Mouse (Mus musculus) heart, postnatal 0 days (tissue): ENCODE measurements at regions not wholly inside any gene's neighbourhood (a gene's known extent, or its start where the extent isn't known, plus 50 kb on each side); places are given as distances from the start of the nearest gene placed in this dataset.

Experiments used
- ATAC-seq: fragments of 200-750 bp; cut with Nextera tagmentation; 2 replicates; pipeline ENCODE4 v1.8.0; 2017; ENCODE audit warnings: low read depth, moderate number of reproducible peaks, moderate library complexity; ENCODE audit not compliant: insufficient read depth
- DNase-seq: peaks from one replicate; pipeline ENCODE4 v3.0.0-alpha.2; 2016; ENCODE audit warnings: low spot score
- H3K27ac ChIP-seq: fragments of 300-500 bp; sonication (generic); 2 replicates; pipeline ENCODE4 v1.5.1; 2014; ENCODE audit warnings: low read depth, mild to moderate bottlenecking
- H3K27me3 ChIP-seq: fragments of 300-500 bp; sonication (generic); 2 replicates; pipeline ENCODE4 v1.6.1; 2014; ENCODE audit warnings: low read length, mixed read lengths; ENCODE audit not compliant: control insufficient read depth, insufficient read depth
- H3K36me3 ChIP-seq: fragments of 300-500 bp; sonication (generic); replicated peaks from 2 replicates; pipeline ENCODE4 v1.6.1; 2014; ENCODE audit warnings: low read length, mixed read lengths; ENCODE audit not compliant: control insufficient read depth, insufficient read depth
- H3K4me1 ChIP-seq: fragments of 300-500 bp; sonication (generic); 2 replicates; pipeline ENCODE4 v1.6.1; 2014; ENCODE audit warnings: antibody characterized with exemption; ENCODE audit not compliant: control insufficient read depth, insufficient read depth
- H3K4me2 ChIP-seq: fragments of 300-500 bp; sonication (generic); 2 replicates; pipeline ENCODE4 v1.6.1; 2014; ENCODE audit warnings: low read depth, mild to moderate bottlenecking, low read length, moderate library complexity
- H3K4me3 ChIP-seq: fragments of 300-500 bp; sonication (generic); 2 replicates; pipeline ENCODE4 v1.5.1; 2014; ENCODE audit warnings: low read depth, low read length
- H3K9ac ChIP-seq: fragments of 300-500 bp; sonication (generic); replicated peaks from 2 replicates; pipeline ENCODE4 v1.6.1; 2014; ENCODE audit warnings: low read depth, low read length, mixed read lengths
- H3K9me3 ChIP-seq: fragments of 300-500 bp; sonication (generic); replicated peaks from 2 replicates; pipeline ENCODE4 v1.6.1; 2016; ENCODE audit warnings: low read length; ENCODE audit not compliant: control insufficient read depth
- CTCF ChIP-seq: IDR thresholded peaks from 2 replicates; pipeline ENCODE4 v1.5.1; 2016; ENCODE audit warnings: antibody characterized with exemption, control low read depth, low read depth
- EP300 ChIP-seq: IDR thresholded peaks from 2 replicates; pipeline ENCODE4 v1.6.1; 2016; ENCODE audit warnings: antibody characterized with exemption, low read depth
- WGBS: fragments of 180-500 bp; shearing (Covaris S2); extraction: QIAGEN DNeasy Blood & Tissue Kit; methylation state at CpG from one replicate; pipeline ENCODE4 v1.1.7; 2014; 5-methylcytosine and 5-hydroxymethylcytosine counted together

- H3K36me3 ChIP-seq = no peaks in the 10 kb centered on the region
- DNase-seq = no peak
- no peak overlapping the region for H3K4me2 ChIP-seq
- H3K9ac ChIP-seq = no peak overlapping the region
- 60% methylated on average over 2 of the region's 2 CpGs for WGBS
- no peak for TF ChIP-seq CTCF
- no peak for TF ChIP-seq EP300
- ATAC-seq = no peak
- no peaks in the 10 kb centered on the region for H3K9me3 ChIP-seq
- H3K27me3 ChIP-seq = no peaks in the 10 kb centered on the region
- H3K27ac ChIP-seq = no peak overlapping the region
- H3K4me3 ChIP-seq = no peak overlapping the region
- H3K4me1 ChIP-seq = peaks cover 11% of the 10 kb centered on the region
Measured at GRCm38 (mm10) chr3:107821952-107822351, 55.1 kb upstream of the Eps8l3 start.

- DNase-seq (no peak), ATAC-seq (no peak)
- TF ChIP-seq CTCF (no peak), EP300 (no peak)
- 60% methylated on average over 3 of the region's 3 CpGs for WGBS
- Histone ChIP-seq H3K4me1 (no peaks in the 10 kb centered on the region), H3K36me3 (no peaks in the 10 kb centered on the region), H3K4me2 (no peak overlapping the region), H3K9me3 (no peaks in the 10 kb centered on the region), H3K27ac (no peak overlapping the region), H3K4me3 (no peak overlapping the region), H3K27me3 (no peaks in the 10 kb centered on the region), H3K9ac (no peak overlapping the region)
Measured at GRCm38 (mm10) chr3:107819622-107820021, 57.4 kb upstream of the Eps8l3 start.

GRCm38 (mm10) chr3:107818616-107819495 is 58.2 kb upstream of the Eps8l3 start:
- WGBS = 39% methylated on average over 12 of the region's 12 CpGs
- H3K27ac ChIP-seq = no peak overlapping the region
- H3K4me3 ChIP-seq = no peak overlapping the region
- TF ChIP-seq EP300 (no peak), CTCF (no peak)
- no peak for ATAC-seq
- no peak overlapping the region for H3K9ac ChIP-seq
- no peak overlapping the region for H3K4me2 ChIP-seq
- H3K4me1 ChIP-seq = no peaks in the 10 kb centered on the region
- H3K27me3 ChIP-seq = no peaks in the 10 kb centered on the region
- no peaks in the 10 kb centered on the region for H3K36me3 ChIP-seq
- DNase-seq = peak; percentile 34
- H3K9me3 ChIP-seq = no peaks in the 10 kb centered on the region

GRCm38 (mm10) chr3:107816031-107816430 is 55.8 kb upstream of the Csf1 start:
- TF ChIP-seq CTCF = no peak
- TF ChIP-seq EP300 = no peak
- ATAC-seq (no peak), DNase-seq (no peak)
- Histone ChIP-seq H3K4me3 (no peak overlapping the region), H3K4me1 (no peaks in the 10 kb centered on the region), H3K36me3 (no peaks in the 10 kb centered on the region), H3K4me2 (no peak overlapping the region), H3K9me3 (no peaks in the 10 kb centered on the region), H3K27me3 (no peaks in the 10 kb centered on the region), H3K27ac (no peak overlapping the region), H3K9ac (no peak overlapping the region)
- 55% methylated on average over 3 of the region's 3 CpGs for WGBS

GRCm38 (mm10) chr3:107814280-107814679 is 54.0 kb upstream of the Csf1 start:
- H3K36me3 ChIP-seq = no peaks in the 10 kb centered on the region
- ATAC-seq (no peak), DNase-seq (no peak)
- 69% methylated on average over 5 of the region's 5 CpGs for WGBS
- no peak overlapping the region for H3K9ac ChIP-seq
- H3K4me2 ChIP-seq = no peak overlapping the region
- no peak overlapping the region for H3K27ac ChIP-seq
- no peaks in the 10 kb centered on the region for H3K4me1 ChIP-seq
- H3K27me3 ChIP-seq = no peaks in the 10 kb centered on the region
- no peak overlapping the region for H3K4me3 ChIP-seq
- TF ChIP-seq EP300 (no peak), CTCF (no peak)
- no peaks in the 10 kb centered on the region for H3K9me3 ChIP-seq

DNA sequence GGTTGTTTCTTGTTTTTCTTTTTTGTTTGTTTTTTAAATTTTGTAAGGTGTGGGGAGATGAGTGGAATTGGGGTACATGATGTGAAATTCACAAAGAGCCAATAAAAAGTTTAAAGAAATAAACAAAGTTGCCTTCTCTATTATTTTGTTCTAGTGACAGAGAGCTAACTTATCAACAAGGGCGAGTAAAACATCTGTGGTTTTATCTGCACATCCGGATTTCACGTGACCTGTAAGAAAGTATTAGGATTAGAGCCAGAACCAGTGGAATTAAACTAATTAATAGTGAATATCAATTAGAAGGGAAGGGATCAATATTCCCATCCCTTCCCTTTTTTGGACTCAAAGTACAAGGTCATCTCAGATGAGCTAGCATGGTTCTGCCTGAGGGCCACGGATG is 52.6 kb upstream of the Csf1 start:
- ATAC-seq (no peak), DNase-seq (no peak)
- no peak overlapping the region for H3K4me3 ChIP-seq
- no peaks in the 10 kb centered on the region for H3K9me3 ChIP-seq
- no peaks in the 10 kb centered on the region for H3K4me1 ChIP-seq
- H3K27ac ChIP-seq = no peak overlapping the region
- no peak overlapping the region for H3K9ac ChIP-seq
- H3K4me2 ChIP-seq = no peak overlapping the region
- no peaks in the 10 kb centered on the region for H3K27me3 ChIP-seq
- H3K36me3 ChIP-seq = no peaks in the 10 kb centered on the region
- WGBS = 60% methylated on average over 4 of the region's 4 CpGs
- no peak for TF ChIP-seq EP300
- TF ChIP-seq CTCF = no peak
